Mouse (Mus musculus): Measurements from ENCODE around the gene Atp6v0d1. TPM values are rescaled to one million over a fixed set of nuclear protein-coding genes. Genes with fewer than 3 reads are reported as not detected.

The Atp6v0d1 gene
- 17.4 and 23.6 TPM in 2 replicates for polyA plus RNA-seq (2012)

- TF ChIP-seq GATA1 (IDR thresholded peaks at IDR 0.05; ENCODE audit: low read length), result no peak
Measured at GRCm38 (mm10) chr8:105565952-105566702, at the start of gene Atp6v0d1. TSS of gene Atp6v0d1 (minus strand) at chr8:105566047.

- TF ChIP-seq GATA1 (IDR thresholded peaks at IDR 0.05; ENCODE audit: low read length), result no peak
Measured at GRCm38 (mm10) chr8:105613830-105614511, 48.1 kb upstream of the Atp6v0d1 start.

GRCm38 (mm10) chr8:105613037-105613436 is 47.2 kb upstream of the Atp6v0d1 start:
- TF ChIP-seq GATA1 (IDR thresholded peaks at IDR 0.05; ENCODE audit: low read length), result no peak

DNA sequence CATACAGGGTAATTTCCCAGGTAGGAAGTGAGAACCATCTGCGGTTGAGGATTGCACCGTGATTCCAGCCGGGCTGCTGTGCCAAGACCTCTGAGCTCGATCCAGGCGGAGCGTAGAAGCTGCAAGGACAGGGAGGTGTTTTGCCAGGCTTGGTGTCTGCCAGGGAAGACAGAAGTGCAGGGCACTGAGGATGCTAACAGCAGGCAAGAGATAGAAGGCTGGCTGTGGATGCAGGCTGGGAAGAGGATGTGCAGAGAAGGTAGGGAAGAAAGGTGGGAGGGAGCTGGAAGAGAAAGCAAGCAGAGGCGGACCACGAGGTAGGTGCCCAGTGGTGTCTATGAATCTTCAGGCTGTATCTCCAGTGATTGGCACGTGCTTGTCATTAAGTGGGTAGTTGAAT is 46.0 kb upstream of the Atp6v0d1 start:
- no peak for TF ChIP-seq GATA1 (IDR thresholded peaks at IDR 0.05; ENCODE audit: low read length)

DNA sequence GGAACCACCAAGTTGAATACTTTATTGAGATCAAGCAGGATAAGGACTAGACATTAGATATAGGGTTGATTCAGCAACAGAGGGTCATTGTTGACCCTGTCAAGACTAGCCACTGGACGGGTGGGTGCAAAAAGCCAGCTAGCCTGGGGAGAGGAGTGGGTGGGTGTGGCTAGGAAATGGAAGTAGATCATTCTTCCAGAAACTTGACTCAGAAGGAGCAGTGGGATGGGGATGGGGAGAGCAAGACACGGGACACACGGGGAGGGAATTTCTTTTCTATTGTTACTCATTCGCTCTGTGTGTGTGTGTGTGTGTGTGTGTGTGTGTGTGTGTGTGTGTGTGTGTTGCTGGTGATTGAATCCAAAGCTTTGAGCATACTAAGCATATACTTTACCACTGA is 43.9 kb upstream of the Atp6v0d1 start:
- TF ChIP-seq GATA1 (IDR thresholded peaks at IDR 0.05; ENCODE audit: low read length), result no peak

DNA sequence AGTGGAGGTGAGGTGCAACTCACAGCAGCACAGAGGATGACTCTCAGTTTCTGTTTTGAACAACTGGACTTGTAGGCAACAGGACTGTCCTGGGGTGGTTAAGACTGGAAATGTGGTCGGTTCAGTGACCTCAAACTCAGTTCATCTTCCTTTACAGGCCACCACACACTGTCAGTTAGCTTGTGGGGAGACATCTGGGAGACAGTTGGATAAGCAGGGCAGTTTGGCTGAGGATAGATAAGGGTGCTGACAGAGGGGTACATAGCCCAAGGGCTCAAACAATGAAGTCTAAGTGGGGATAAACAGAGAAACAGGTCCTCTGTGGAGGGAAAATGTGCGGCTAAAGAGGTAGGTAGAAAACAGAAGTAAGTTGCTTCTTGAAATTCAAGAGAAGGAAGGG is 43.5 kb upstream of the Atp6v0d1 start:
- peak; percentile 97 for TF ChIP-seq GATA1 (IDR thresholded peaks at IDR 0.05; ENCODE audit: low read length)

DNA sequence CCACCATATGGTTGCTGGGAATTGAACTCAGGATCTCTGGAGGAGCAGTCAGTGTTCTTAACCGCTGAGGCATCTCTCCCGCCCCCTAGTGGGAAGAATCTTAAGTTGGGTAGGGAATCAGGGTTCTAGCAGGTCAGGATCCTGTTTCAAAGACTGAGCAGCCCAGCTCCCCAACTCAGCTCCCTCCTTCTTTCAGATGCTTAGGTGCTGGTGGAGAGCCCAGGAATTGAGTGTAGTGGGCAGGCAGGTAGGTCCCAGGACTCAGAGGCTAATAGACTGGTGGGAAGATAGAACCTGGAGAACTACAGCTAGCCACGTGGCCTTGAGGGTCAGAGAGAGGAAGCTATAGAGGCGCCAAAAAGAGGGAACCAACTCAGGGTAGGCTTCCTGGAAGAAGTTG is 41.8 kb upstream of the Atp6v0d1 start:
- no peak for TF ChIP-seq GATA1 (IDR thresholded peaks at IDR 0.05; ENCODE audit: low read length)

DNA sequence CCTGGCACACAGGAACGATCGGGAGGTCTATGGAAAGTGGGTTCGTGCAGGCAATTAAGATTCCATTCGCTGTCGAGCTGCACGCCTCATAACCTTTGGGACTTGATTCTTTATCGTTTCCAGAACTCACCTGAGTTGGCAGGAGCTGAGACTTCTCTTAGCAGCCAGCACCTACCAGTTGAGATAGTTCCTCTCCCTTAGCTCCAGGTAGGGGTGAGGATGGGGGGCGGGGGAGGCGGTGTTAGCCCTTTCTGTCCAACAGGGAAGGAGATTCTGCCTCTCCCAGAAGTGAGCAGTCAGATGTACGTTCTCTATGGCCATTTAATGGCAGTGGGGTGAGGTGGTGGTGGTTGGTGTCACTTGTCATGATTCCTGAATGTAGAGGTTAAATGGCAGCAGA is 41.2 kb upstream of the Atp6v0d1 start:
- TF ChIP-seq GATA1 (IDR thresholded peaks at IDR 0.05; ENCODE audit: low read length), result no peak

GRCm38 (mm10) chr8:105606189-105607023 is 40.6 kb upstream of the Atp6v0d1 start:
- TF ChIP-seq GATA1 (IDR thresholded peaks at IDR 0.05; ENCODE audit: low read length), result no peak

GRCm38 (mm10) chr8:105605491-105606188 is 39.8 kb upstream of the Atp6v0d1 start:
- TF ChIP-seq GATA1 (IDR thresholded peaks at IDR 0.05; ENCODE audit: low read length), result no peak

DNA sequence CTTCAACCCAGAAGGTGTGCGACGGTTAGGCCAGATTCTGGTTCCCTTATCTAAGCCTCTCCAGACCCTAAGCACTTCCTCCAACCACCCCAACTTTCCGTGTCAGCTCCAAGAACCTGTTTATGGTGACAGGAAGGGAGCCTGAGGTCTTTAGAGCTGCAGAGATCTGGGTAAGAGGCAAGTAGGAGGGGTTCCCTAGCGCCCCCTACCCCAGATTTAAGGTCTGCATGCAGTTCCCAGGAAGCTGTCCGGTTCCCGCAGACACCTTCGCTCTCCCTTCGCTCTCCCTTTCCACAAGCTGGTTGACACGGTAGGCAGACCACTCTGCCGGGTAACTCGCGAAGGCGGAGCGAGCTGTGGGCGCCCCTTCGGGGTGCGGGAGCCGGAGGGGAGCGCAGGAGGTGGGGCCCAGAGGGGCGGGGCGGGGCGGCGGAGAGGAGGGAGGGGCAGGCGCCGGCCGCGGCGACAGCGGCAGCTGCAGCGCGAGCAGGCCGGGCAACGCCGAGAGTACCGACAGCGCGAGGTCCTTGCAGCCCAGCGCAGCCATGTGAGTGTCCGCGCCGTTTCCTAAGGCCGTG is 39.0 kb upstream of the Atp6v0d1 start, which contains the start of gene Ripor1:
Ripor1 (plus strand) TSS at position 452 of the 578 bp plus-strand sequence.
- peak; percentile 29 for TF ChIP-seq GATA1 (IDR thresholded peaks at IDR 0.05; ENCODE audit: low read length)

GRCm38 (mm10) chr8:105601301-105601700 is 35.5 kb upstream of the Atp6v0d1 start:
- TF ChIP-seq GATA1 (IDR thresholded peaks at IDR 0.05; ENCODE audit: low read length), result no peak

- TF ChIP-seq GATA1 (IDR thresholded peaks at IDR 0.05; ENCODE audit: low read length), result no peak
Measured at GRCm38 (mm10) chr8:105598777-105599176, 32.9 kb upstream of the Atp6v0d1 start.

DNA sequence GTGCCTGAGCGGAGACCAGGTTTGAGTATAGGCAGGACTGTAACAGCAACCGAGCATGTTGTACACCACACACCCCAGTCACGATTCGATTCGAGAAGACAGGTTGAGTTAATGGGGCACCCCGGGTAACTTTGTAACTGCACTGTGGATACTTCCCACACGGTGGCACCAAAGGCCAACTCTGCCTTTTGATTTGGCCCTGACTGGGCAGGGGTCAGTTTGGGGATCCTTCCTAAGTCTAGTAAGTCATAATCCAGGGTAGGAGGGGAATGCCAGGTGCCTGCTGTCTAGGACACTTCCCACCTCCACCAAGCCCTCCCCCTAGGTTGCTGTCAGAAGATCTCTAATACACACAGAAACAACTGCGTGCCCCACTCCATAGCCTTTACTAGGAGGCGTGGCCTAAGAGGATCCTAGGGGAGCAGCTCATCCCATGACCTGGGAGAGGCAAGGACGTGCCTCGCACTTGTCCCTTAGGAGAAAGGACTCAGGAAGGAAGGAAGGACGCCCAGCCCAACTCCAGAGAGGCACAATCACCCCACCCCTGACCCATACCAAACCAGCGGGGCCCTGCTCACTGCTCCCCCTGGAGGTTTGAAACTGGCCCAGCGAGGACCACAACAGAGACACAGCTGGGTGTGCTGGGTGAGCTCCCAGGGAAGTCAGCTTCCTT is 30.7 kb upstream of the Atp6v0d1 start:
- no peak for TF ChIP-seq GATA1 (IDR thresholded peaks at IDR 0.05; ENCODE audit: low read length)

Data from G1E-ER4 (cell line).